Mouse (Mus musculus) stomach, adult 2 months (tissue): Measurements from ENCODE around the gene Nmb. TPM values are rescaled to one million over a fixed set of nuclear protein-coding genes. Genes with fewer than 3 reads are reported as not detected.

Source experiments
- polyA plus RNA-seq: library from polyadenylated mRNA; depleted of rRNA; stranded (reverse); fragments of >200 nt; gene quantifications from 2 replicates; pipeline ENCODE4 v1.2.3, GENCODE M21; 2012; rRNA removed

Nmb gene
- polyA plus RNA-seq = 1.2 and 2.2 TPM in 2 replicates

DNA sequence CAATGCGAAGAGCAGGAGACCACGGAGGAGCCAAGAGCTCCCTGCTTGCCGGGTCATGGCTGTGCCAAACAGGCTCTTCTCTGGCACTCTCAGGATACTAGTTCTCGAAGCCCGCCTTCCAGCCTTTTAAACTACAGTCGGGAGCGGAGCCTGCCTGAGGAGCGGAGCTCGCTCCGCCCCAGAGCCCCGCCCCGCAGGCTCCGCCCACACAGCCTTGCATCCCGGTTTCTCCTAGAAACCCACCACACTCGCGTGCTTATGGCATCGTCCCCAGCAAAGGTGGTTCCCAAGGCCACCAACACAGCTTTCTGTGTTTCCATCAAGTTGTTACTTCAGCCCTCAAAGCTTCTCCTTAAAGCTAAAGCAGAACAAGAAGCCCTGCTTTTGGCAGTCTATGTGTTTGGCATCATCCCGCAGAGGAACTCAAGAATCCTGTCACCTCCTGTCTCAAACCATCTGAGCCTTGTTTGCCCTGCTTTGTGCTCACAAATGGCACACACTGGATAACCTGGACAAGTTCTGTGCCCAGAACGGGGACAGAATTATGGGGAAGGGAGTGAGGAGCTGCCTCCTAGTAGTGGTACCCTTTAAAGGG is at the start of gene Nmb:
TSS of gene Nmb (minus strand) at position 156 of the 595 bp plus-strand sequence.

DNA sequence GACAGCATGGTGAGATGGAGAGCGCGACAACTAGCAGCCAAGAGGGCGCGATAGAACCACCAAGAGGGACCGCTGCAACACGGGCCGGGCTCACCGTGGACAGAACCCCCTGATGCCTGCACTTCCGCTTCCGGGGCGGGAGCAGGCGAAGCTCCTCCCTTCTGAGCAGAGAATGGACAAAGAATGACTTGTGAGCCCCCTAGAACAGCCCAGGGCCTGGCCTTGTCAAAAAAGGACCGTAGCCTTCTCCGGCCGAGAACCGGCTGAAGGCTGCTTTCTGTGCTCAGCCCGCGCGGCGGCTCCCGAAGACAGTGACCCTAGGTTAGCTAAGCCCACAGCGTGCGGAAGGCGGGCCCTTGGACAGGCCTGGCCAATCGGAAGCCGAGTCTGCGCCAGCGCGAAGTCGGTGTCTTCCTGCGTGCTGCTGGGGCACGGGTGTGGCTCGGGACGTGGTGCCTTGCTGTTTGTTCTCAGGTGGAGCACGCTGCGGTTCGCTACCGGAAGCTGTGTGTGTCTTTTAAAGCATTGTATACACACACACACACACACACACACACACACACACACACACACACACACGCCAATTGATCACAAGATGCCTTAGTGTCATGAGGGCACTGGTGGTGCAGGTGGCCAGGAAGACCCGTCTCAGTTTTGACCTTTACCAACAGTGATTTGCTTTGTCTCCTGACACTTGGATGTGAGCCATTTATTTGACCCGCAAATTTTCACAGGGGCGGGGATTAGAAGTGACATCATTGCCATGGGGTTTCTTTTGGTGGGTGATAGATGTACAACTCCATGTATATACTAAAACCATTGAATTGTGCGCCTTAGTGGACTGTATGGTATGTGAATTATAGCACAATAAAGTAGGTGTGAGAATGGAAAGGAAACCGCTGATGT is 42.8 kb upstream of the Nmb start, which contains the start of gene Sec11a:
TSS of gene Sec11a (minus strand) at position 336 of the 906 bp plus-strand sequence.

DNA sequence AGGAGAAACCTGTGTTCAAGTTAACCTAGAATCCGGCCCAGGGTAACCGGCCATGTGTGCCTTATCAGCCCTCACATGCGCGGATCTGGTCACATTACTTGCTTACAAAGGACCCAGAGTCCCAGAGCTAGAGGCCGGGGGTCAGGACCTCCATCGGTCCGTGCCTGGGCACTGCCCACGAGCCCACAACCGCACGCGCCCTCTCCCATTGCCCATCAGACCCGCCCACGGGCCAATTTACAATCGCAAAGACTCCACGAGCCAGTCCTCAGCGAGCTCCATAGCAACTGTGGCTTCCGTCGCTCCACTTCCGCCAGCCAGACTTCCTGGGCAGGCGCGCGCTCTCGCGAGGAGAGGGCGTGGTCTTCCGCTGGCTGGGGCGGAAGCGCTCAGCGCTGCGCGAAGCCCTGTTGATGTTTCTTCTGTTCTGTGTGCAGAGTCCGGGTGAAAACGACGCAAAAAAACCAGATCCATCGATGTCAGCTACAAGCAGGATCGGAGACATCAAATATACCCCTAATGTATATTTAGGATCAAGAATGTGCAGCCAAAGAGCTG is 3.9 kb downstream of the Nmb start, which contains the start of gene Wdr73:
TSS of gene Wdr73 (minus strand) at position 326 of the 558 bp plus-strand sequence.

DNA sequence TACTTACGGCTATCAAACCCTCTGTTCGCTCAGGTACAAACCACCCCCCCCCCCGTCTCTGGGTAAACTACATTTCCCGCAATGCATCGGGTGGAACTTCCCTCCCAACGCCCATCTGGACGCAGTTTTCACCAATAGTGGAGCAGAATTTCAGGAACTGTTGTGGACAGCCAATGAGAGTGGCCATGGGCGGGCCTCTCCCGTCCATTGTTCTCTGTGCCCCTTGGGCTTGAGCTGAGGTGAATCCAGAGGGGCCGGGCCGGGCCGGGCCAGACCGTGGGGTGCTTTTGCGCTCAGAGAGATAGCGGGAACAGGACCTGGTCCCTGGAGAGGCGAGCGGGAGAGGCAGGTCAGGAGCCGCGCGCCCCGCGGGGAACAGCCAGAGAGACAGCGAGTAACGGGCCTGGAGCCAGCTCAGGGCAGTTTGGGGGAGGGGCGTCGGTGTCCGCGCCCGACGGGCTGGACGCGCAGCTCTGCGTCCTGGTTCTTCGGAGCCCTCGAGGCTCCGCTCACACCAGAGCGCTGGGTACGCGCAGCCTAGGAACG is 44.1 kb downstream of the Nmb start, which contains the start of gene Zscan2:
TSS of gene Zscan2 (plus strand) at position 192 of the 546 bp plus-strand sequence.

Other genes starting within 250 kb of the Nmb start
- 7.5 and 8.3 TPM in 2 replicates for gene Crtc3, start 216.2 kb downstream of the Nmb start, polyA plus RNA-seq
- 8.9 and 13.1 TPM in 2 replicates for gene Iqgap1, start 79.1 kb downstream of the Nmb start, polyA plus RNA-seq
- 1.4 and 1.7 TPM in 2 replicates for gene Zscan2, start 44.2 kb downstream of the Nmb start, polyA plus RNA-seq
- 4.3 and 5.3 TPM in 2 replicates for gene Wdr73, start 3.8 kb downstream of the Nmb start, polyA plus RNA-seq
- gene Sec11a, start 42.7 kb upstream of the Nmb start, polyA plus RNA-seq = 12.8 TPM in 2 replicates
- gene Zfp592, start 88.6 kb upstream of the Nmb start, polyA plus RNA-seq = 5.1 and 6.5 TPM in 2 replicates
- 0.29 and 0.30 TPM in 2 replicates for gene Alpk3, start 152.5 kb upstream of the Nmb start, polyA plus RNA-seq
- 0.02 TPM in 1 of 2 replicates, not detected in the other for gene Slc28a1, start 209.7 kb upstream of the Nmb start, polyA plus RNA-seq